Mouse (Mus musculus) CH12.LX (cell line): ENCODE data around the gene Lyg1.

ENCODE experiments used
- BHLHE40 ChIP-seq: IDR thresholded peaks from 2 replicates; pipeline ENCODE4 v1.6.1; 2011; ENCODE audit warnings: mild to moderate bottlenecking, low read depth, low read length, improper control_type of control experiment
- CTCF ChIP-seq, 2 experiments: IDR thresholded peaks in 1 of 2; conservative IDR thresholded peaks in 1 of 2; 2 replicates each; pipeline ENCODE4 v1.5.1; 2011 to 2012; ENCODE audit warnings: low read depth in 2 of 2, low read length in 2 of 2, improper control_type of control experiment in 1 of 2, inconsistent platforms in 1 of 2, mild to moderate bottlenecking in 1 of 2, moderate library complexity in 1 of 2
- USF2 ChIP-seq: conservative IDR thresholded peaks from 2 replicates; pipeline ENCODE4 v1.6.1; 2011; ENCODE audit warnings: low read depth, low read length, improper control_type of control experiment

- TF ChIP-seq USF2 (no peak), CTCF (conservative IDR thresholded peaks at IDR 0.05 in 1 of 2, IDR thresholded peaks at IDR 0.05 in 1 of 2; ENCODE audit: low read depth in 2 of 2, low read length in 2 of 2) (no peak), BHLHE40 (no peak)
Observed at GRCm38 (mm10) chr1:37900288-37900687, 57.3 kb downstream of the Lyg1 start.
